16 mouse cellular contexts compared by ENCODE assay signal in genomic region chr3:38371702-38372101, GRCm38 (mm10).
DNase-seq lines count a peak whose midpoint lies in the region; TF ChIP-seq lines count a peak whose summit lies in the region.
"Had no signal": no experiment of that assay in that cellular context is flagged by ENCODE, and none has a peak within 500 bp of the region (broad histone marks: within the 10 kb centered on the region; RNA-seq: fewer than 3 reads in every experiment).

No protein-coding gene starts in this region.

- no peak for TF ChIP-seq CTCF in liver, adult 2 months (IDR thresholded peaks at IDR 0.05; ENCODE audit: low read depth, low read length)
- no peak for TF ChIP-seq CTCF in MEL (IDR thresholded peaks at IDR 0.05 in 2 of 3, conservative IDR thresholded peaks at IDR 0.05 in 1 of 3; ENCODE audit: control insufficient read depth in 1 of 3, insufficient read depth in 1 of 3, low read depth in 2 of 3, low read length in 3 of 3, poor library complexity in 1 of 3, severe bottlenecking in 1 of 3)

- H3K27ac ChIP-seq in liver, adult 2 months (replicated peaks; ENCODE audit: insufficient read depth, low read depth, low read length) = no peak overlapping the region
- no peak overlapping the region for H3K27ac ChIP-seq in MEL (ENCODE audit: control insufficient read depth, low read depth, low read length)
- H3K27ac ChIP-seq: liver, embryonic 13.5 days had no signal

- WGBS in liver, adult 2 months = 52% methylated on average over 2 of the region's 2 CpGs

- H3K4me1 ChIP-seq in liver, adult 2 months (ENCODE audit: control insufficient read depth, insufficient read depth, low read length) = no peaks in the 10 kb centered on the region; the same call in 1 of the 2 replicates
- H3K4me1 ChIP-seq in MEL (ENCODE audit: control insufficient read depth in 1 of 2, insufficient read depth in 2 of 2, low read length in 2 of 2) = no peaks in the 10 kb centered on the region
- H3K4me1 ChIP-seq: liver, embryonic 13.5 days had no signal

- H3K79me2 ChIP-seq in liver, adult 2 months (ENCODE audit: control insufficient read depth, insufficient read depth, low read length) = no peaks in the 10 kb centered on the region
- no peaks in the 10 kb centered on the region for H3K79me2 ChIP-seq in MEL (ENCODE audit: control insufficient read depth, insufficient read depth, low read length, poor library complexity)

- no peak for TF ChIP-seq POLR2A in liver, adult 2 months (IDR thresholded peaks at IDR 0.05; ENCODE audit: extremely low read depth, insufficient read depth, low read length)
- TF ChIP-seq POLR2A in MEL (IDR thresholded peaks at IDR 0.05; ENCODE audit: control insufficient read depth in 1 of 2, insufficient read depth in 1 of 2, low read depth in 1 of 2, low read length in 2 of 2, poor library complexity in 1 of 2) = no peak

- DNase-seq in liver, adult 2 months (ENCODE audit: extremely low read depth, low read depth, low spot score) = peak; percentile 20
- DNase-seq in liver (no peak), MEL (ENCODE audit: low read depth, low spot score) (peak; percentile 7)
- DNase-seq in CD4-positive, CD25-positive, alpha-beta regulatory T cell, adult 2 months (ENCODE audit: low read depth, low spot score) = peak; percentile 42
- DNase-seq in lung, postnatal 36 days = peak; percentile 73
- DNase-seq in thymus, postnatal 25 days = no peak
- DNase-seq in left cerebral cortex, postnatal 10 days (ENCODE audit: extremely low spot score in 1 of 2, low spot score in 2 of 2) = no peak
- DNase-seq: cerebellum, adult 9-11 months; gastrocnemius, postnatal 10 days; heart, postnatal 14 days; kidney, adult 18-20 months; left cerebral cortex, postnatal 4 days; liver, embryonic 13.5 days; midbrain, embryonic 14.5 days; thymus, adult 18-20 months had no signal

- no peaks in the 10 kb centered on the region for H3K27me3 ChIP-seq in liver, adult 2 months (ENCODE audit: control insufficient read depth, insufficient read depth, low read length)
- H3K27me3 ChIP-seq in MEL (ENCODE audit: control insufficient read depth in 1 of 2, insufficient read depth in 2 of 2, low read length in 2 of 2) = no peaks in the 10 kb centered on the region
- H3K27me3 ChIP-seq: liver, embryonic 13.5 days; Patski had no signal

- no peak for TF ChIP-seq EP300 in MEL (IDR thresholded peaks at IDR 0.05; ENCODE audit: low read depth in 1 of 2, low read length in 2 of 2)

- intact Hi-C loops in left cerebral cortex, postnatal 10 days (cut with DNase I) = no loop called here

- H3K36me3 ChIP-seq in liver, adult 2 months (ENCODE audit: control insufficient read depth, insufficient read depth, low read length) = no peaks in the 10 kb centered on the region
- no peaks in the 10 kb centered on the region for H3K36me3 ChIP-seq in MEL (ENCODE audit: control insufficient read depth in 1 of 2, insufficient read depth in 2 of 2, low read length in 2 of 2)
- H3K36me3 ChIP-seq: liver, embryonic 13.5 days had no signal

- H3K9ac ChIP-seq in liver, adult 2 months (ENCODE audit: low read depth, low read length) = no peak overlapping the region
- H3K9ac ChIP-seq in MEL (ENCODE audit: control insufficient read depth, low read depth, low read length, poor library complexity, severe bottlenecking) = no peak overlapping the region
- H3K9ac ChIP-seq: liver, embryonic 13.5 days had no signal

- no peak for TF ChIP-seq RAD21 in MEL (IDR thresholded peaks at IDR 0.05; ENCODE audit: low read depth, low read length)

- H3K4me3 ChIP-seq in liver, adult 2 months (ENCODE audit: insufficient read depth, low read depth, low read length) = no peak overlapping the region
- H3K4me3 ChIP-seq in MEL (ENCODE audit: control insufficient read depth in 1 of 2, insufficient read depth in 1 of 2, low read depth in 2 of 2, low read length in 2 of 2) = no peak overlapping the region
- H3K4me3 ChIP-seq: liver, embryonic 13.5 days had no signal

- no peaks in the 10 kb centered on the region for H3K9me3 ChIP-seq in MEL (replicated peaks; ENCODE audit: insufficient read depth, low read length)
- H3K9me3 ChIP-seq: liver, embryonic 13.5 days had no signal

TF ChIP-seq in MEL, 35 proteins besides CTCF, POLR2A, EP300 and RAD21:
- TF ChIP-seq UBTF (IDR thresholded peaks at IDR 0.05; ENCODE audit: borderline replicate concordance, insufficient read depth, low read depth, low read length) = no peak
- TF ChIP-seq RCOR1 (IDR thresholded peaks at IDR 0.05; ENCODE audit: low read depth, low read length) = no peak
- no peak for TF ChIP-seq MYC (IDR thresholded peaks at IDR 0.05; ENCODE audit: low read depth, low read length)
- TF ChIP-seq TAL1 (IDR thresholded peaks at IDR 0.05; ENCODE audit: low read length) = no peak

Comparison
In these comparisons a context has a peak if more than half of its experiments do, and no peak if none do; other contexts are left out.
1. DNase-seq: peak in liver, adult 2 months (single experiment), CD4-positive, CD25-positive, alpha-beta regulatory T cell, adult 2 months (single experiment), MEL (single experiment) and lung, postnatal 36 days (single experiment); none in liver (single experiment), thymus, postnatal 25 days (single experiment) and left cerebral cortex, postnatal 10 days (0 of 2).